Mouse (Mus musculus): Measurements from ENCODE around the gene Eif2ak4. TPM values are rescaled to one million over a fixed set of nuclear protein-coding genes. Genes with fewer than 3 reads are reported as not detected.

The Eif2ak4 gene
- polyA plus RNA-seq, 1 experiment from 2014 or later = 11.9 TPM

DNA sequence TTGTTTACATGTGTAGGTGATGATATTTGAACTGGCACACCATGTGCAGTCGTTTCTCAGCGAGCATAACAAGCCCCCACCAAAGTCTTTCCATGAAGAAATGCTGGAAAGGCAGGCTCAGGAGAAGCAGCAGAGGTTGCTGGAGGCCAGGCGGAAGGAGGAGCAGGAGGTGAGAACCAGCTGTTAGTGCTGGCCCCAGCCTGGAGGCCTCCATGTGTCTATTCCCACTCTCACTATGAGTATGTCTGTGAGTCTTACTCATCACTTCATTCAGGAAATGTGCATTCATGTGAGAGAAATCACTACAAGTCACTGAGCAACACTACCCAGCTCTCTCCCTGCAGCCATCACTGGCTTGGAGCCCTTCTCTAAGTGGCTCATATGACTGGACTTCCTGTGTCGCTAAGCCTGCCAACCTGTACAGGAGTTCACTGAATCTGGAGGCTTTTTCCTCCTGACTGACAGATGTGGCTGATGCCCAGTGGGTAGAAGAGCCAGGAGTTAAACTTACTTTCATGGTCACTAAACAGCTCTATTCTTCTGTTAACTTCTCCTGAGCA is 20.0 kb downstream of the Eif2ak4 start:
- H3K4me1 ChIP-seq = no peaks in the 10 kb centered on the region; the same call in none of the 2 replicates
- no peaks in the 10 kb centered on the region for H3K9me3 ChIP-seq
- H3K27ac ChIP-seq = no peak overlapping the region
- H3K4me3 ChIP-seq (replicated peaks) = no peak overlapping the region
- no peak overlapping the region for H3K9ac ChIP-seq
- no peak for ATAC-seq (ENCODE audit: low FRiP score)
- no peaks in the 10 kb centered on the region for H3K27me3 ChIP-seq
- H3K36me3 ChIP-seq (replicated peaks) = peaks cover 29% of the 10 kb centered on the region
- 93% methylated on average over 4 of the region's 4 CpGs for WGBS
- H3K4me2 ChIP-seq = no peak overlapping the region

DNA sequence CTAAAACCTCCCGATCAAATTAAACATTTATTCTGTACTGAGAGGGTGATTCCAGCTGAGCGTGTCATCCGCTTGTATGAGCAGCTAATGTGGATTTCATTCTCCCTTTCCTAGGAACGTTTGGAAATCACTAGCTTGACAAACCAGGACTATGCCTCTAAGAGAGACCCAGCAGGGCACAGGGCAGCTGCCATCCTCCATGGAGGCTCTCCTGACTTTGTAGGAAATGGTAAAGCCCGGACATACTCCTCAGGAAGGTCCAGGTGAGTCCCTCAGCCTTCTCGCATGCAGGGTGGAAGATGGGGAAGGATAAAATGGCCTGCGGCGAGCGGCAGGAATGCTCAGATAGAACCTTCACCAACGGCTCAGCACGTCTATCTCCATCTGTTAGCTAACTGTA is 24.4 kb downstream of the Eif2ak4 start:
- Histone ChIP-seq H3K4me2 (no peak overlapping the region), H3K9me3 (no peaks in the 10 kb centered on the region), H3K4me1 (no peaks in the 10 kb centered on the region), H3K4me3 (replicated peaks) (no peak overlapping the region), H3K27ac (no peak overlapping the region), H3K36me3 (replicated peaks) (peaks cover 45% of the 10 kb centered on the region), H3K9ac (no peak overlapping the region), H3K27me3 (no peaks in the 10 kb centered on the region)
- no peak for ATAC-seq (ENCODE audit: low FRiP score)
- 94% methylated on average over 11 of the region's 11 CpGs for WGBS

DNA sequence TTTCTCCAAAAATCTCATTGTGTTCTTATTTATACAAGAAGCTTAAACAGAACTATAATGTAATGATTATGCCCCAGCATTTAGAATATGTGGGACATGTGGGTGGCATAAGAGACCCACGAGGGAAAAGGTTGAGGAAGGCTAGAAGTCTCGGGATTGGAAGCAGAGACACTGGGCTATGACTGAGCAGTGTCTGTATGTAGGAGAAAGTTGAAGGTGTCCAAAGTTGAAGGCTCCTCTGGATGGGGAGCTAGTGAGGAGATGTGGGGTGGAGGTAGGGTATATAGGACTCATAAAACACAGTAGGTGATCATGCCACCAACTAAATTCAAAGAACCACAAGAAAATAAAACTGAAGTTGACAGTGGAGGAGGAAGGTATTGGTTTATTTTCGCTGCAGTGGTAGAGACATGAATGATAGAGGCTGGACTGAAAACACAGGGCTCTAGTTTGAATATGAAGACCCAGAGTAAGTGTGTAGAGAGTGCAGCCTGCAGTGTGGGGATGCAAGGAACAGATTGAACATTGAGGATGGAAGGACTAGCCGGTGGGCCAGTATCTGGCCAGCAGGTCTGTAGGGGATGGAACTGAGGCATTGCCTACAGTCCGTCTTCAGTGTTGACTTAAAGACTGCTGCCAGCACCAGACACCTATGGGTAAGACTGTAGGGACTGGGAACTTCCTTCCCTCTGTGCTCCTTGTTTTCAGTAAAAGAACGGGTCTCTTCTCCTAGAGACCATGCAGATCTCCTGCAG is 27.4 kb downstream of the Eif2ak4 start:
- Histone ChIP-seq H3K9ac (no peak overlapping the region), H3K9me3 (no peaks in the 10 kb centered on the region), H3K4me2 (no peak overlapping the region), H3K36me3 (replicated peaks) (peaks cover 55% of the 10 kb centered on the region), H3K4me1 (no peaks in the 10 kb centered on the region), H3K4me3 (replicated peaks) (no peak overlapping the region), H3K27me3 (no peaks in the 10 kb centered on the region), H3K27ac (no peak overlapping the region)
- 91% methylated on average over 6 of the region's 6 CpGs for WGBS
- ATAC-seq (ENCODE audit: low FRiP score) = no peak

DNA sequence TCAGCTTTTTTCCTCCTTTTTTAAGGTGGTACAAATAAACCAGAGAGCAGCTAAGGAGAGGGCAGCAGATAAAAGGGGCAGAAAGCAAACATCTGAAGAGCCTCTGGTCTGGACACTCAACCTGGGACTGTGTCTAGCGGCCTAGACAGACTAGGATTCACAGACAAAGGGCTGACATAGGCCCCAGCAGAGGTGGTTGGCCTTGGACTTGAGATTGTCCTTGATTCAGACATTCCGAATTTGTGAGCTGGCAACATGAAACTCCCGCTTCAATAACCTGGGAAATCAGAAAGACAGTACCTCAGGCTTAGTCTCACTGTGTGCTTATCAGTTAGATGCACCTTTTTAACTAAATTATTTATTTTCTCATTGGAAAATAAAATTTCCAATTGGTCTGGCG is 29.7 kb downstream of the Eif2ak4 start:
- H3K27ac ChIP-seq = no peak overlapping the region
- H3K9ac ChIP-seq = no peak overlapping the region
- WGBS = 88% methylated on average over 4 of the region's 4 CpGs
- no peaks in the 10 kb centered on the region for H3K9me3 ChIP-seq
- no peak for ATAC-seq (ENCODE audit: low FRiP score)
- peaks cover 55% of the 10 kb centered on the region for H3K36me3 ChIP-seq (replicated peaks)
- H3K4me1 ChIP-seq = no peaks in the 10 kb centered on the region
- H3K27me3 ChIP-seq = no peaks in the 10 kb centered on the region
- no peak overlapping the region for H3K4me3 ChIP-seq (replicated peaks)
- no peak overlapping the region for H3K4me2 ChIP-seq

DNA sequence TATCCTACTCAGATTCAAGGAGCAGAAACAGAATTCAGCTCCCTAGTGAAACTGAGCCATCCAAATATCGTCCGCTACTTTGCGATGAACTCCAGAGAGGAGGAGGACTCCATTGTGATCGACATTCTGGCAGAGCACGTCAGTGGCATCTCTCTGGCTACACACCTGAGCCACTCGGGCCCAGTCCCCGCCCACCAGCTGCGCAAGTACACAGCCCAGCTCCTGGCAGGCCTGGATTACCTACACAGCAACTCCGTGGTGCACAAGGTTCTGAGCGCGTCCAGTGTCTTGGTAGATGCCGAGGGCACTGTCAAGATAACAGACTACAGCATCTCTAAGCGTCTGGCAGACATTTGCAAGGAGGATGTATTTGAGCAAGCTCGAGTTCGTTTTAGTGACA is 33.5 kb downstream of the Eif2ak4 start:
- peaks cover 44% of the 10 kb centered on the region for H3K36me3 ChIP-seq (replicated peaks)

DNA sequence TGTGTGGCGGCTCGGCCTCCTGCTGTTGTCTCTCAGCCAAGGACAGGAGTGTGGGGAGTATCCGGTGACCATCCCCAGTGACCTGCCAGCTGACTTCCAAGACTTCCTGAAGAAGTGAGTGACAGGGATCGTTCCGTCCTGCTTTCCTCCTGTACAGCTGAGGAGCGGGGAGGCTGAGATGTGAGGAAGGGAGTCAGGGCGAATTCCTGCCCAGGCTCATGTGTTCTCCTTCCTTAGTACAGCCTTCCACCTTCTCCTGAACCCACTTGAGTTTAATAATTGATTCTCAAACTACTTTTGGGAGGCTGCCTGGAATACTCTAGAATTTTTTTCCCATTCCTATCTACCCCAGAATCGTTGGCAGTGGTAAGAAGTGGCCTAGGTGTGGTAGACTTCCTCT is 34.0 kb downstream of the Eif2ak4 start:
- WGBS = 91% methylated on average over 8 of the region's 8 CpGs
- Histone ChIP-seq H3K9ac (no peak overlapping the region), H3K4me3 (replicated peaks) (no peak overlapping the region), H3K27ac (no peak overlapping the region), H3K36me3 (replicated peaks) (peaks cover 45% of the 10 kb centered on the region), H3K4me2 (no peak overlapping the region), H3K4me1 (no peaks in the 10 kb centered on the region), H3K27me3 (no peaks in the 10 kb centered on the region), H3K9me3 (no peaks in the 10 kb centered on the region)
- no peak for ATAC-seq (ENCODE audit: low FRiP score)

More for the DNA sequence above, 33.5 kb downstream of the Eif2ak4 start:
- ATAC-seq (ENCODE audit: low FRiP score) = no peak
- H3K4me1 ChIP-seq = no peaks in the 10 kb centered on the region
- no peaks in the 10 kb centered on the region for H3K9me3 ChIP-seq
- no peak overlapping the region for H3K27ac ChIP-seq
- 91% methylated on average over 15 of the region's 15 CpGs for WGBS
- no peaks in the 10 kb centered on the region for H3K27me3 ChIP-seq
- no peak overlapping the region for H3K4me2 ChIP-seq
- no peak overlapping the region for H3K4me3 ChIP-seq (replicated peaks)
- H3K9ac ChIP-seq = no peak overlapping the region

DNA sequence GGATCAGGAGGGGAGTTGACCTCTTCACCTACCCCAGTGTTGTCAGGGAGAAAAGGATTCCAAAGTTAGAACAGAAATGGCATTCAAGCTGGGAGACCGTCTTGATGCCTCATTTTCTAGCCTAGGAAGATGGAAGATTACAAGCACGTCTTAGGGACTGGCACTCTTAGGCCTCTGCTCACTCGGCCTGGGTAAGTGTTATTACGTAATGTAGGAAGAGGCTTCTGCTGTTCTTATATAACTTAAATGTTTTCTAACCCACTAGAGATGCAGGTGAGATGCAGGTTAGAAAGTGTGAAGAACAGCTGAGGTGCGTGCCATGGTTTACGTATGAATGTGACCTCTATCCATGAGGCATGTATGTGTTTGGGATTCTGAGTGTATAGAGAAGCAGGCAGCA is 39.9 kb downstream of the Eif2ak4 start:
- no peaks in the 10 kb centered on the region for H3K4me1 ChIP-seq

DNA sequence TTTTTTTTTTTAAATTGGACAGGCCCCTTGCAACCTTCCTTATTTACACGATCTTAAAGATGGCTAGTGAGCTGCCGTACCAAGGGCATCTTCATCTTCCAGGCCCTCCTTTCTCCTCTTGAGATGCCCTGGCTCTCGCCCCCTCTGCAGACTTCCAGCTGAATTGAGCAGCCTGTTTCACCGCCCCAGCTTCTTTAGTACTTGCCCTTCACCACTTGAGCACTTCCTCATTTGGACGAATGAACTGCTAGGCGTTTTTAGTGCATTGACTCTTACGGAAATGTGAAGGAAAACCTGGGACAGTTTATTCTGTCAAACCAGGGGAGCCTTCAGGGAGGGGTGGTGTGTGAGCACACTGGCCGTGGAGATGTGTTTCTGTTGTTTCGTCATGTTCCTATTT is 40.9 kb downstream of the Eif2ak4 start:
- peaks cover 37% of the 10 kb centered on the region for H3K36me3 ChIP-seq (replicated peaks)
- no peak for ATAC-seq (ENCODE audit: low FRiP score)
- WGBS = 87% methylated on average over 9 of the region's 9 CpGs
- H3K27me3 ChIP-seq = no peaks in the 10 kb centered on the region
- H3K9me3 ChIP-seq = no peaks in the 10 kb centered on the region
- H3K27ac ChIP-seq = no peak overlapping the region
- no peaks in the 10 kb centered on the region for H3K4me1 ChIP-seq
- H3K4me2 ChIP-seq = no peak overlapping the region
- H3K9ac ChIP-seq = no peak overlapping the region
- H3K4me3 ChIP-seq (replicated peaks) = no peak overlapping the region

More for the DNA sequence above, 39.9 kb downstream of the Eif2ak4 start:
- H3K9me3 ChIP-seq = no peaks in the 10 kb centered on the region
- no peak overlapping the region for H3K4me3 ChIP-seq (replicated peaks)
- peaks cover 29% of the 10 kb centered on the region for H3K36me3 ChIP-seq (replicated peaks)
- H3K27me3 ChIP-seq = no peaks in the 10 kb centered on the region
- H3K9ac ChIP-seq = no peak overlapping the region
- H3K4me2 ChIP-seq = no peak overlapping the region
- WGBS = 81% methylated on average over 6 of the region's 6 CpGs
- no peak overlapping the region for H3K27ac ChIP-seq
- ATAC-seq (ENCODE audit: low FRiP score) = no peak

DNA sequence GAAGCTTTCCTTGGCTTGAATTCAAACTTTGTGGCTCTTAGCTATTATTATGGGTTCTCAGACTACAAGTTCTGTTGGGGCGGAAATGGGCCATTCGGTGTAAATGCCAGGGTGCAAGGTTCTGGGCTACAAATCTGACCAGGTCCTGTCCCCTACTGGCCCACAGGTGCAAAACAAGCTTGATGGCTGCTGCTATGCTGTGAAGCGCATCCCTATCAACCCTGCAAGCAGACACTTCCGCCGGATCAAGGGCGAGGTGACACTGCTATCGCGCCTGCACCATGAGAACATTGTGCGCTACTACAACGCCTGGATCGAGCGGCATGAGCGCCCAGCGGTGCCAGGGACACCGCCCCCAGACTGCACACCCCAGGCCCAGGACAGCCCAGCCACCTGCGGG is 42.2 kb downstream of the Eif2ak4 start:
- Histone ChIP-seq H3K9ac (no peak overlapping the region), H3K4me3 (replicated peaks) (no peak overlapping the region), H3K9me3 (no peaks in the 10 kb centered on the region), H3K27ac (no peak overlapping the region), H3K4me1 (no peaks in the 10 kb centered on the region), H3K4me2 (no peak overlapping the region), H3K27me3 (no peaks in the 10 kb centered on the region), H3K36me3 (replicated peaks) (peaks cover 44% of the 10 kb centered on the region)
- ATAC-seq (ENCODE audit: low FRiP score) = no peak
- 84% methylated on average over 16 of the region's 16 CpGs for WGBS

DNA sequence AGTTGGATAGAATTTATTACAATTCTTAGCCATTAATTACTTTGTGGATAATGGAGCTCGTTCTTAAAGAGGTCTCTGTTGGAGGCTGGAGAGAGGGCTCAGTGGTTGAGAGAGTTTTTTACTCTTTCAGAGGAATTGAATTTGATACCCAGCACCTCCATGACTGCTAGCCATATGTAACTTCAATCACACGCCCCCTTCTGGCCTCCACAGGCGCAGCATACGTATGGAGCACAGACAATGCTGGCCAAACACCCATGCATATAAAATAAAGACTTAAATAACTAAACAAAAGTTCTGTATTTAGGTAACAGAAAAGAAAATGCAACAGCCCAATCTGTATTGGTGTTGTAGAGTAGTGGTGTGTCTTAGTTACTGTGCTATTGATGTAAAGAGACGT is 43.2 kb downstream of the Eif2ak4 start:
- Histone ChIP-seq H3K36me3 (replicated peaks) (peaks cover 48% of the 10 kb centered on the region), H3K4me1 (no peaks in the 10 kb centered on the region)

DNA sequence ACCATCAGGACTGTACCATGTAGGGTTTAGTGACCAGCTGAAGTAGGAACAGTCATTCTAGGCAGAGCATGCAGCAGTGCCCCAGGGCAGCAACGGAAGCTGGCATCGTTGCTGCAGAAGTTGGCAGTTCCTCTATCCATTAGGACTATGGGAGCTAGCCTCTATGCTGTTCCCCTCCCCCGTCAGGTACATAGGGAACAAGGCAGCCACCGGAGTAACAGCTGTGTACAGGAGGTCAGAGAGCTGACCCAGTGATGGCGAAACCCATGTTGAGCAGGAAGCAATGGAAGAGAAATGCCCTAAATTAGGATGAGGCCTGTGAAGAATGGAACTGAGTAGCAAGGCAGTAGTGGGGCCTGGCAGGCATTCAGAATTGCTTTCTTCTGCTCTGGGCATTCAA is 53.8 kb downstream of the Eif2ak4 start:
- Histone ChIP-seq H3K36me3 (replicated peaks) (peaks cover 19% of the 10 kb centered on the region; the same call in 1 of the 2 replicates), H3K27me3 (peaks cover 8% of the 10 kb centered on the region; the same call in 1 of the 2 replicates), H3K9ac (no peak overlapping the region), H3K4me2 (no peak overlapping the region), H3K4me3 (replicated peaks) (no peak overlapping the region), H3K9me3 (no peaks in the 10 kb centered on the region), H3K27ac (no peak overlapping the region), H3K4me1 (peaks cover 21% of the 10 kb centered on the region)
- WGBS = 88% methylated on average over 5 of the region's 5 CpGs
- ATAC-seq (ENCODE audit: low FRiP score) = no peak

More for the DNA sequence above, 43.2 kb downstream of the Eif2ak4 start:
- Histone ChIP-seq H3K27ac (no peak overlapping the region), H3K9me3 (no peaks in the 10 kb centered on the region), H3K4me2 (no peak overlapping the region), H3K27me3 (no peaks in the 10 kb centered on the region), H3K4me3 (replicated peaks) (no peak overlapping the region), H3K9ac (no peak overlapping the region)
- no peak for ATAC-seq (ENCODE audit: low FRiP score)
- 66% methylated on average over 5 of the region's 5 CpGs for WGBS

DNA sequence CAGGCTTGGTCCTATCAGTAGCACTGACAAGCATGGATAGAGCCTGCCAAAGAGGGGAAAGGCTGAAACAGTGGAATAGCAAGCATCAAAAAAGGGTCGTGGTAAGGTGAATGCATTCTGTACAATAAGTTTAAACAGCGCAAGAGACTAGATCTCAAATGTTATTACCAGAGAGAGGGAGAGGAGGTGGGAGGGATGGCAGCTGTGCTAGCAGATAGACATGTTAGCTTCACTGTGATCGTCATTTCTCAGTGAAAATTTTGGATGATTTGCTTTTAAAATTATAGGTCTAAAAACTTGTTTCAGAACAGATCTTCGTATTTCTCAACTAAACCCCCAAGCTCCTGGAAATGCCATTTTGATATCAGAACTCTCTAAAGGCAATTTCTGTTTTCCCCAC is 54.3 kb downstream of the Eif2ak4 start:
- no peaks in the 10 kb centered on the region for H3K9me3 ChIP-seq
- no peak overlapping the region for H3K9ac ChIP-seq
- no peak for ATAC-seq (ENCODE audit: low FRiP score)
- H3K27me3 ChIP-seq = peaks cover 8% of the 10 kb centered on the region; the same call in 1 of the 2 replicates
- H3K4me2 ChIP-seq = no peak overlapping the region
- H3K27ac ChIP-seq = no peak overlapping the region
- 93% methylated on average over 4 of the region's 4 CpGs for WGBS
- peaks cover 21% of the 10 kb centered on the region for H3K4me1 ChIP-seq
- peaks cover 19% of the 10 kb centered on the region; the same call in 1 of the 2 replicates for H3K36me3 ChIP-seq (replicated peaks)
- H3K4me3 ChIP-seq (replicated peaks) = no peak overlapping the region
